Mouse (Mus musculus) hindbrain, postnatal 0 days (tissue): ENCODE data around the gene BC030867. TPM values are rescaled to one million over a fixed set of nuclear protein-coding genes. Genes with fewer than 3 reads are reported as not detected.
A peak's percentile ranks its signal among the peaks of the same experiment; 100 is the strongest.

Experiments used
- ATAC-seq: fragments of 200-750 bp; cut with Nextera tagmentation; 2 replicates; pipeline ENCODE4 v1.8.0; 2017; ENCODE audit warnings: mild to moderate bottlenecking, moderate TSS enrichment, moderate library complexity
- DNase-seq: peaks from one replicate; pipeline ENCODE4 v3.0.0-alpha.2; 2015; ENCODE audit warnings: low spot score
- H3K27ac ChIP-seq: fragments of 300-500 bp; sonication (generic); 2 replicates; pipeline ENCODE4 v1.5.1; 2014; ENCODE audit warnings: mild to moderate bottlenecking
- H3K27me3 ChIP-seq: fragments of 300-500 bp; sonication (generic); 2 replicates; pipeline ENCODE4 v1.6.1; 2014; ENCODE audit warnings: low read length, mixed read lengths; ENCODE audit not compliant: insufficient read depth
- H3K36me3 ChIP-seq: fragments of 300-500 bp; sonication (generic); 2 replicates; pipeline ENCODE4 v1.6.1; 2014; ENCODE audit warnings: low read length, mixed read lengths; ENCODE audit not compliant: insufficient read depth
- H3K4me1 ChIP-seq: fragments of 300-500 bp; sonication (generic); 2 replicates; pipeline ENCODE4 v1.6.1; 2014; ENCODE audit warnings: antibody characterized with exemption, low read length, mixed read lengths; ENCODE audit not compliant: insufficient read depth
- H3K4me2 ChIP-seq: fragments of 300-500 bp; sonication (generic); 2 replicates; pipeline ENCODE4 v1.6.1; 2014; ENCODE audit warnings: low read depth, mild to moderate bottlenecking, low read length, moderate library complexity, mixed read lengths
- H3K4me3 ChIP-seq: fragments of 300-500 bp; sonication (generic); 2 replicates; pipeline ENCODE4 v1.5.1; 2014; ENCODE audit warnings: low read length
- H3K9ac ChIP-seq: fragments of 300-500 bp; sonication (generic); replicated peaks from 2 replicates; pipeline ENCODE4 v1.6.1; 2014; ENCODE audit warnings: mild to moderate bottlenecking, low read length, moderate library complexity, mixed read lengths
- H3K9me3 ChIP-seq: fragments of 300-500 bp; sonication (generic); 2 replicates; pipeline ENCODE4 v1.6.1; 2016; ENCODE audit warnings: low read length, mixed read lengths
- CTCF ChIP-seq: IDR thresholded peaks from 2 replicates; pipeline ENCODE4 v1.5.1; 2016; ENCODE audit warnings: antibody characterized with exemption, control low read depth, low read depth
- WGBS: fragments of 180-500 bp; shearing (Covaris S2); extraction: QIAGEN DNeasy Blood & Tissue Kit; methylation state at CpG from one replicate; pipeline ENCODE4 v1.1.7; 2014; 5-methylcytosine and 5-hydroxymethylcytosine counted together
- polyA plus RNA-seq: library from polyadenylated mRNA; unstranded; fragments of >200 nt; fragmentation: Nextera tagmentation; extraction: Ambion mirVana; gene quantifications from 2 replicates; pipeline ENCODE4 v1.2.1, GENCODE M21; 2015
- total RNA-seq: library from RNA; depleted of rRNA; stranded (reverse); fragments of >200 nt; gene quantifications from 2 replicates; pipeline ENCODE4 v1.2.3, GENCODE M21; 2014

Gene BC030867
- total and polyA plus RNA-seq, 2 experiments from 2014 or later, result 2.3 to 2.4 TPM

DNA sequence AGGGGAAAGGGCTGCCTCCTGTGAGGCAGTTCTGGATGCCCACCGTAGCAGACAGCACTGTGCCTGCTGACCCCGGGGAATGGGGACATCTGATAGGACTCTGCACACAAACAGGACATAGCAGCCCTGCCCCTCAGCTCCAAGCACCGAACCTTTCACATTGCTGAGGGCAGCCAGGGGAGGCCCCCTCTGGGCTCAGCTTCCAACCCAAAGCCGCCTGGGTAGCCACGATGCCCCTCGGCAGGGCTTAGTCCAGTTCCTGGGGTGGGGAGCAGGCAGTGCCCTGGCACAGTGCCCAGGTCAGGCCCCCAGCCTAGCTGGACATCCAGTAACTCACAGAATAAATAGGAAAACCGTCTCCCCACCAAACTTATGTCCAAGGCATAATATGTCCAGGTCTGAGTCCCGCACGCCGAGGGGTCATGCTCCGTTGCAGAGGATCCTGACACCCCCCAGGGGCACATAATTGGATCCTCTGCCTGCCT is 42.4 kb downstream of the BC030867 start:
- no peak overlapping the region for H3K4me3 ChIP-seq
- H3K9me3 ChIP-seq, result no peaks in the 10 kb centered on the region
- H3K27ac ChIP-seq, result no peak overlapping the region
- H3K27me3 ChIP-seq, result no peaks in the 10 kb centered on the region
- no peak overlapping the region for H3K4me2 ChIP-seq
- peaks cover 29% of the 10 kb centered on the region for H3K36me3 ChIP-seq
- peaks cover 7% of the 10 kb centered on the region; the same call in 1 of the 2 replicates for H3K4me1 ChIP-seq
- ATAC-seq (no peak), DNase-seq (no peak)
- no peak overlapping the region for H3K9ac ChIP-seq
- 76% methylated on average over 11 of the region's 11 CpGs for WGBS
- TF ChIP-seq CTCF, result no peak

DNA sequence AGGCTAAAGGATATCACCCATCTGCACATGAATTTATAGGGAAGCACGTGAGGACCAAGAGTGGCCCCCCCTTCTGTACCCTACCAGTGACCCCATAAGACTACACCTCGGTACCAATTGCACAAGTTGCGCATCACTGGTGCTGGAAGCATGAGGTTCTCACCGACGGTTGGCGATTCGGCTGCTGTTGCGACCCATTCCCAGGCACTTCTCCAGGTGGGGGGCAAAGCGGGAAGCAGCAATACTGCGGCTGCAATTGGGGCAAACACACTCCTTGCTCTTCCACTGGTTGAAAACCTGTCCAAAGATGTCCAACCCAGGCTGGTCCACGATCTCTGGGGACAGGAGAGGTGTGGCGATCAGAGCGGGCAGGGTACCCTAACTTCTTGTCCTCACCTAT is 45.3 kb downstream of the BC030867 start:
- H3K9ac ChIP-seq, result peak overlapping the region; percentile 88; the same call in 1 of the 2 replicates
- no peak overlapping the region for H3K4me3 ChIP-seq
- no peak for ATAC-seq
- TF ChIP-seq CTCF, result no peak
- DNase-seq, result no peak
- WGBS, result 96% methylated on average over 13 of the region's 13 CpGs
- H3K4me1 ChIP-seq, result peaks cover 10% of the 10 kb centered on the region
- peak overlapping the region; percentile 93; the same call in 1 of the 2 replicates for H3K4me2 ChIP-seq
- peaks cover 19% of the 10 kb centered on the region for H3K36me3 ChIP-seq
- no peaks in the 10 kb centered on the region for H3K9me3 ChIP-seq
- H3K27ac ChIP-seq, result no peak overlapping the region
- no peaks in the 10 kb centered on the region for H3K27me3 ChIP-seq

DNA sequence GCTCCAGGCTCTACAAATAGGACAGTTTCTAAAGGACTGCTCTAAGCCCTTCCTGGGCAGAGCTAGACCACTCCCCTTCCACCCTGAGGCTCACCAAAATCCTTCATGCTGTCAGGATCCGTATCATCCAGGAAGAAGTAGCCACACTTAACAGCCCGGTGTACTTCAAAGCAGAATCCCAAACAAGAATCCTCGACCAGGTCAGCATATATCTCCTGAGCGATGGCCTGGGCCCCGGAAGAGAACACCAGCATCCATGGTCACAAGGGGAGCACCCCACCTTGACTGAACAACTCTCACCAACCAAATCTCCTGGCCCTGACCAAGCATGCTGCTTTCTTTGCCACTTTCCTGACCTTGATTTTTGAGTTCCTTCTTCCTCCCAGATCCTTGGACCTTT is 45.7 kb downstream of the BC030867 start:
- DNase-seq, result no peak
- no peak for TF ChIP-seq CTCF
- Histone ChIP-seq H3K4me2 (peak overlapping the region; percentile 93), H3K9ac (peak overlapping the region; percentile 88), H3K36me3 (peaks cover 19% of the 10 kb centered on the region), H3K9me3 (no peaks in the 10 kb centered on the region), H3K27ac (peak overlapping the region; percentile 96; the same call in 1 of the 2 replicates), H3K4me1 (peaks cover 10% of the 10 kb centered on the region), H3K4me3 (peak overlapping the region; percentile 89), H3K27me3 (no peaks in the 10 kb centered on the region)
- 85% methylated on average over 5 of the region's 5 CpGs for WGBS
- ATAC-seq, result no peak

DNA sequence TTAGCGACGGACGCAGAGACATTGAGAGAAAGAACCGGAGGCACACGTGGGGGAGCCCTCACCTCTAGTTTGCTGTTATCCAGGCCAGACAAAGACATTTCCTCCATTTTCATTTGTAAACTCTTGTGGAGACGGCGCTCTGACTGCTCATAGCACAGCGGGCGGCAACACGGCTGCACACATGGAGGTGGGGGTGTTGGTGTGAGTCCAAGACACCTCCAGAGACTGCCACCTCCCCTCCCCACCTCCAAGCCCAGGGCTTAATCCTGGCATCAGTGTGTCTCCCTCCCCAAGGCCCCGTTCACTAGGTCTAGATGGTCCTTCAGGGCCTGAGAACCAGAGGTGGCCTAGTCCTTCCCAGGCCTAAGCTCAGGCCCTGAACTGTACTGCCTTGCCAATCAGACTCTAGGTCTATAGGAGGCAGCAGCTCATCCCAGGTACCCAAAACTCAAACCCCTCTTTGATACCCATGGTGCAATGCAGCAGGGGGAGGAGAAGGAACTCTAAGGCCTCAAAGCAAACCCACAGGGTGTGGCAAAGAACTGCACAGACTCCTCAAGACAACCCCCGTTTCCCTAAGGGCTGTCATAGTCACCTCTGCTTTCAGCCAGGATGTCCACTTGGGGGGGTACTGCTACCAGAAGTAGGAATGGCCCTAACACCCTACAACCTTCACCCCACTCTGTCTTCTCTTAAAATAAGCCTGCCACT is 46.4 kb downstream of the BC030867 start:
- TF ChIP-seq CTCF, result no peak
- peak overlapping the region; percentile 88 for H3K9ac ChIP-seq
- no peaks in the 10 kb centered on the region for H3K9me3 ChIP-seq
- peak overlapping the region; percentile 96 for H3K27ac ChIP-seq
- H3K27me3 ChIP-seq, result no peaks in the 10 kb centered on the region
- H3K4me3 ChIP-seq, result peak overlapping the region; percentile 89
- ATAC-seq (no peak), DNase-seq (peak; percentile 42)
- peaks cover 10% of the 10 kb centered on the region for H3K4me1 ChIP-seq
- WGBS, result 42% methylated on average over 12 of the region's 12 CpGs
- H3K36me3 ChIP-seq, result peaks cover 19% of the 10 kb centered on the region
- peak overlapping the region; percentile 93 for H3K4me2 ChIP-seq

DNA sequence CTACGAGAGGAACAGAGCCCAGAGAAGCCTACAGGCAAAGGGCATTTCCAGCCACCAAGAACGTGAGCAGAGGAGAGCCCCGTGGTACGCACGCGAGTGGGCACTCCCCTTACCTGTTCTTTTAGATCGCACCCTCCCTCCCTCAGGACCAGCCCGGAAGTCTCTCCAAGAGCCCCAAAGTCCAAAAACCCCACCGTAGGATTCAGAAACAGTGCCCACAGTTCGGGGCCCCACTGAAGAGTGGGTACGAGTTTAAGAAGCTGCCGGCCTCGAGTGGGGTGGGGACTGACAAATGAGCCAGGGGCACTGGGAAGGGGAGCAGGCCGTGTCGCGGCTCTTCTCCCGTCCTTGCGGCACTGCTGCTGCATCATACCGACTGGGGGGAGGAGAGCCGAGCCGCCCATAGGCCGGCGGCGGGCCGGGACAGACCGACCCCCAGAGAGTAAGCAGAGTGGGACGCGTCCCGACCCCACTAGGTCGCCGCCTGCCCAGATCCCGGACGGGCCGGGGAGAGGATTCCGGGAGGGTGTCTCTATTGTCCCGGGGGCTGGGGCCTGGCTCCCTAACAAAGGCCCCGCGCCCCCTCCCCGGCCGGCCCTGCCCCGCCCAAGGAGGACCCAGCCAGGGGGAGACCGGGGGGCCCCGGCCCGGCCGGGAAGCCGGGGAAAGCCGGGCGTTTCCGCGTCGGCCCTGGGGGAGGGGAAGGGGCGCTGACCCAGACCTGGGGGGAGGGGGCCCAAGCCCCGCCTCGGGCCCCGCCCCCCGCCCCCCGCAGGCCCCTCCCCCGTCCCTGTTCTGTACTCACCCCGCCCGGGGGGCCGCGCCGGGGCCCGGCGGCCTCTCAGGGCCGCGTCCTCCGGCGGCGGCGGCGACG is 47.2 kb downstream of the BC030867 start:
- ATAC-seq, result peak; percentile 33
- Histone ChIP-seq H3K9ac (peak overlapping the region; percentile 88), H3K27me3 (no peaks in the 10 kb centered on the region), H3K27ac (peak overlapping the region; percentile 96), H3K4me2 (peak overlapping the region; percentile 93), H3K9me3 (no peaks in the 10 kb centered on the region), H3K4me1 (peaks cover 10% of the 10 kb centered on the region), H3K36me3 (peaks cover 19% of the 10 kb centered on the region), H3K4me3 (peak overlapping the region; percentile 89)
- peak; percentile 76 for DNase-seq
- TF ChIP-seq CTCF, result no peak
- WGBS, result 2% methylated on average over 39 of the region's 73 CpGs

DNA sequence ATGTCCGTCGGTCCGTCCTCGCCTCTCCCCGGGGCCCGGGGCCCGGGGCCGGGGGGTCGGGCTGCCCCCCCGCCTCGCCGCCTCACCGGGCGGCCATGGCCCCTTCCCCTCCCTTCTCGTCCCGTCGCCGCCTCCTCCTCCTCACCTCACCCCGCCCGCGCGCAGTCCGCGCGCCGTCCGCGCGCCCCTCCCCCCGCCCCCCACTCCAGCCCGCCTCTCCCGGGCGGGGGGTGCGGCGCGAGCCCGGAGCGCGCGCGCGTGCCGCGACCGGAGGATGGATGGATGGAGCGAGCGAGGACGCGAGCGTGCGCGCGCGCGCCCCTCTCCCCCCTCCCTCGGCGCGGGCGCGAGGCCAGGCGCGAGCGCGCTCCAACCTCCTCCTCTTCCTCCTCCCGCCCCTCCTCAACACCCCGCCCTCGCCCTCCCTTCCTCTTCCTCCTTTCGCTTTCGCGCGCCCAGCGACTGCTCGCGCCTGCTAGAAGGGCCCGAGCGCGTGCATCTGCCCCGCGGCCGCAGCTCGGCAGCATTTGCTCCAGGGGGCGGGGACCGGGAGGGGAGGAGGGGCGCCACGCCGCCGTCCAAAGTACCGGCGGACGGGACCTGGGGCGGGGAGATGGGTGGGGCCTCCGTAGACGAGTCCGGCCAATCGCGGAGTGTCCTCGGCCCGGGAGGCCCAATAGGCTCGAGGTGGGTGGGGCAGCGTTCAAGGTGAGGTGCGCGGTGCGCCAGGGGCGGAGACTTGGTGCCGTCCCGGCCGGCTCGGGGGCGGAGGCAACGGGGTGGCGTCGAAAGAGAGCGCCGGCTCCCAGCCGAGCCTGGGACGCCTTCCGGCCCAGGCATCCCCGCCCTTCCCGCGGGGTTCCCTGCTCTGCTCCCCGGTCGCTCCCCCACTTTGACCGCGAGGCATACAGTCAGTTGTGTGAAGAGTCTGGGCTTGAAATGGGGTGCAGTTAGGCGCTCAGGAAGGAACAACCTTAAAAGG is 48.1 kb downstream of the BC030867 start, which contains the start of gene Atxn7l3:
Gene Atxn7l3 (minus strand): TSS at position 141 of the 982 bp plus-strand sequence.
- WGBS, result 1% methylated on average over 53 of the region's 125 CpGs
- Histone ChIP-seq H3K9ac (peak within 1 kb of the TSS; percentile 88), H3K9me3 (no peaks in the 10 kb centered on the region), H3K4me2 (peak within 1 kb of the TSS; percentile 93), H3K4me3 (peak within 1 kb of the TSS; percentile 89), H3K36me3 (peaks cover 12% of the 10 kb centered on the region), H3K4me1 (peaks cover 10% of the 10 kb centered on the region), H3K27ac (peak within 1 kb of the TSS; percentile 96), H3K27me3 (no peaks in the 10 kb centered on the region)
- DNase-seq (peak; percentile 98), ATAC-seq (peak; percentile 96)
- TF ChIP-seq CTCF, result no peak
